Mouse (Mus musculus) heart, adult 9 months (tissue): ENCODE measurements around the gene Tmem164.

ENCODE experiments used
- DNase-seq, 2 experiments: peaks; one replicate each; pipeline ENCODE4 v3.0.0; 2022; ENCODE audit warnings: low spot score in 2 of 2

Gene Tmem164

GRCm38 (mm10) chrX:142688509-142688908 is 7.3 kb downstream of the Tmem164 start:
- no peak for DNase-seq

- DNase-seq: no peak
Measured at GRCm38 (mm10) chrX:142693256-142693655, 12.1 kb downstream of the Tmem164 start.

- no peak for DNase-seq
Measured at GRCm38 (mm10) chrX:142694338-142694737, 13.1 kb downstream of the Tmem164 start.

GRCm38 (mm10) chrX:142694856-142695255 is 13.7 kb downstream of the Tmem164 start:
- DNase-seq: no peak

- DNase-seq: no peak
Measured at GRCm38 (mm10) chrX:142696789-142697188, 15.6 kb downstream of the Tmem164 start.

GRCm38 (mm10) chrX:142697545-142698204 is 16.5 kb downstream of the Tmem164 start:
- no peak for DNase-seq

GRCm38 (mm10) chrX:142698212-142698611 is 17.0 kb downstream of the Tmem164 start:
- no peak for DNase-seq

GRCm38 (mm10) chrX:142702094-142702493 is 20.9 kb downstream of the Tmem164 start:
- no peak for DNase-seq

GRCm38 (mm10) chrX:142702566-142702965 is 21.4 kb downstream of the Tmem164 start:
- peak; percentile 12 to 52 for DNase-seq

GRCm38 (mm10) chrX:142703953-142704352 is 22.7 kb downstream of the Tmem164 start:
- no peak for DNase-seq

- no peak for DNase-seq
Measured at GRCm38 (mm10) chrX:142708257-142708656, 27.1 kb downstream of the Tmem164 start.

GRCm38 (mm10) chrX:142716014-142716413 is 34.8 kb downstream of the Tmem164 start:
- no peak for DNase-seq

- DNase-seq: no peak
Measured at GRCm38 (mm10) chrX:142717958-142718478, 36.8 kb downstream of the Tmem164 start.

- no peak for DNase-seq
Measured at GRCm38 (mm10) chrX:142718759-142719158, 37.6 kb downstream of the Tmem164 start.

- DNase-seq: no peak
Measured at GRCm38 (mm10) chrX:142721897-142722296, 40.7 kb downstream of the Tmem164 start.

GRCm38 (mm10) chrX:142724203-142724602 is 43.0 kb downstream of the Tmem164 start:
- DNase-seq: no peak

GRCm38 (mm10) chrX:142725571-142725970 is 44.4 kb downstream of the Tmem164 start:
- no peak for DNase-seq

GRCm38 (mm10) chrX:142726311-142726710 is 45.1 kb downstream of the Tmem164 start:
- DNase-seq: no peak

GRCm38 (mm10) chrX:142727847-142728246 is 46.6 kb downstream of the Tmem164 start:
- no peak for DNase-seq

- DNase-seq: no peak
Measured at GRCm38 (mm10) chrX:142729040-142729439, 47.8 kb downstream of the Tmem164 start.

GRCm38 (mm10) chrX:142729482-142729881 is 48.3 kb downstream of the Tmem164 start:
- no peak for DNase-seq

GRCm38 (mm10) chrX:142737099-142737498 is 55.9 kb downstream of the Tmem164 start:
- DNase-seq: no peak

- peak; percentile 27 to 30 for DNase-seq
Measured at GRCm38 (mm10) chrX:142737719-142738118, 56.5 kb downstream of the Tmem164 start.

- DNase-seq: no peak
Measured at GRCm38 (mm10) chrX:142747428-142747827, 66.2 kb downstream of the Tmem164 start.
